Mouse (Mus musculus) liver, adult 2 months (tissue): Measurements from ENCODE around the gene Zdhhc3. TPM values are rescaled to one million over a fixed set of nuclear protein-coding genes. Genes with fewer than 3 reads are reported as not detected.

Experiments used
- DNase-seq: peaks from one replicate; pipeline ENCODE4 v3.0.0-alpha.2; 2011; ENCODE audit warnings: low read depth, low spot score; ENCODE audit errors: extremely low read depth
- H3K27ac ChIP-seq: fragments of 200-500 bp; replicated peaks from 2 replicates; pipeline ENCODE4 v1.5.1; 2012; ENCODE audit warnings: low read depth, mild to moderate bottlenecking, control low read depth, inconsistent platforms, low read length; ENCODE audit not compliant: insufficient read depth
- H3K27me3 ChIP-seq: fragments of 200-500 bp; 2 replicates; pipeline ENCODE4 v1.6.1; 2012; ENCODE audit warnings: mild to moderate bottlenecking, moderate library complexity, low read length, inconsistent platforms; ENCODE audit not compliant: control insufficient read depth, insufficient read depth
- H3K36me3 ChIP-seq: fragments of 200-500 bp; 2 replicates; pipeline ENCODE4 v1.6.1; 2012; ENCODE audit warnings: low read length, inconsistent platforms; ENCODE audit not compliant: control insufficient read depth, insufficient read depth
- H3K4me1 ChIP-seq: fragments of 200-500 bp; 2 replicates; pipeline ENCODE4 v1.6.1; 2011; ENCODE audit warnings: low read length; ENCODE audit not compliant: control insufficient read depth, insufficient read depth
- H3K4me3 ChIP-seq: fragments of 200-500 bp; 2 replicates; pipeline ENCODE4 v1.5.1; 2011; ENCODE audit warnings: low read depth, mild to moderate bottlenecking, control low read depth, low read length, moderate library complexity; ENCODE audit not compliant: insufficient read depth
- H3K79me2 ChIP-seq: fragments of 200-500 bp; 2 replicates; pipeline ENCODE4 v1.6.1; 2012; ENCODE audit warnings: inconsistent platforms, mild to moderate bottlenecking, low read length, moderate library complexity; ENCODE audit not compliant: control insufficient read depth, insufficient read depth
- H3K9ac ChIP-seq: fragments of 200-500 bp; 2 replicates; pipeline ENCODE4 v1.6.1; 2012; ENCODE audit warnings: low read depth, mild to moderate bottlenecking, control low read depth, inconsistent platforms, low read length
- CTCF ChIP-seq: fragments of 200-500 bp; IDR thresholded peaks from 2 replicates; pipeline ENCODE4 v1.5.1; 2011; ENCODE audit warnings: low read depth, low read length, control low read depth
- POLR2A ChIP-seq: fragments of 200-500 bp; IDR thresholded peaks from 2 replicates; pipeline ENCODE4 v1.6.1; 2011; ENCODE audit warnings: low read length, control low read depth; ENCODE audit not compliant: insufficient read depth; ENCODE audit errors: extremely low read depth
- WGBS: fragments of 180-500 bp; shearing (Covaris S2); methylation state at CpG from one replicate; pipeline ENCODE4 v1.1.7; 2018; 5-methylcytosine and 5-hydroxymethylcytosine counted together
- polyA plus RNA-seq: library from polyadenylated mRNA; depleted of rRNA; stranded (reverse); fragments of >200 nt; gene quantifications from 2 replicates; pipeline ENCODE4 v1.2.3, GENCODE M21; 2012
- total RNA-seq: library from RNA; depleted of rRNA; stranded (reverse); fragments of >200 nt; gene quantifications from 2 replicates; pipeline ENCODE4 v1.2.3, GENCODE M21; 2014

The Zdhhc3 gene
- total and polyA plus RNA-seq, 2 experiments: 12.6 to 45.1 TPM

GRCm38 (mm10) chr9:123139887-123140614, 27.0 kb upstream of the Zdhhc3 start:
- H3K27me3 ChIP-seq: no peaks in the 10 kb centered on the region
- H3K9ac ChIP-seq: no peak overlapping the region
- no peak for TF ChIP-seq POLR2A
- TF ChIP-seq CTCF: no peak
- no peaks in the 10 kb centered on the region for H3K4me1 ChIP-seq
- WGBS: 71% methylated on average over 4 of the region's 4 CpGs
- 0 out of 2 replicates have a peak overlapping the region, but pooled peaks have one; percentile 27 for H3K27ac ChIP-seq
- no peak overlapping the region for H3K4me3 ChIP-seq
- peaks cover 14% of the 10 kb centered on the region for H3K36me3 ChIP-seq
- no peaks in the 10 kb centered on the region for H3K79me2 ChIP-seq
- DNase-seq: no peak

DNA sequence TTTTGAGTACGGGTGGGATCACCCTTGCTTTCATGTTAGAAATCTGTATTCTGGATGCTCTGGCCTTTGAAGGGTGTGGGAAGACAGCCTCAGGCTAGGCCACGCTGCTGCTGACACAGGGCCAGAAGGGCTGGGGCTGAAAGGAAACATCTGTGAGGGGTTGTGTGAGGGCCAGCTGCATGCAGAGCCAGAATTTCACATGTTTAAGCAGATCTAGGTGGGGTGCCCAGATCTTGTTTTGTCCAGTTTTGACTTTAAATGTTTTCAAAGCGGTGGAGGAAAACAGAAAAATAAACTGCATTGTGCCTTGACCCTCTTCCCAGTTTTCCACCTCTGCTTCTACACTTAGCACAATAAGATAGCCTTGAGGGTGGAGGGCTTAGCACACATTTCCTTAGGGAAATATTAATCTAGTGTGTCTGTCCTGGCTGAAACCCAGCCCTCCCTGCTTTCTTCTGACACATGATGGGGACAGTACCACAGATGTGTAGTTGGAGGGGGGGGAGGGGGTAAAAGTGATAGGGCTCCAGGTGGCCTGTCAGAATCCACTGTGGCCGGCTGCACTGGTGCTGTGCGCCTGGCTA, 26.0 kb upstream of the Zdhhc3 start:
- DNase-seq: no peak
- Histone ChIP-seq H3K4me1 (no peaks in the 10 kb centered on the region), H3K79me2 (no peaks in the 10 kb centered on the region), H3K9ac (no peak overlapping the region), H3K27me3 (no peaks in the 10 kb centered on the region), H3K4me3 (no peak overlapping the region), H3K27ac (peak overlapping the region; percentile 51), H3K36me3 (peaks cover 20% of the 10 kb centered on the region)
- TF ChIP-seq CTCF (no peak), POLR2A (no peak)
- WGBS: 74% methylated on average over 5 of the region's 5 CpGs

GRCm38 (mm10) chr9:123136953-123137682, 24.1 kb upstream of the Zdhhc3 start:
- H3K9ac ChIP-seq: no peak overlapping the region
- no peaks in the 10 kb centered on the region for H3K4me1 ChIP-seq
- no peak overlapping the region for H3K27ac ChIP-seq
- H3K27me3 ChIP-seq: no peaks in the 10 kb centered on the region
- no peak overlapping the region for H3K4me3 ChIP-seq
- no peaks in the 10 kb centered on the region for H3K79me2 ChIP-seq
- DNase-seq: no peak
- WGBS: 93% methylated on average over 7 of the region's 7 CpGs
- TF ChIP-seq POLR2A (no peak), CTCF (no peak)
- H3K36me3 ChIP-seq: peaks cover 36% of the 10 kb centered on the region

DNA sequence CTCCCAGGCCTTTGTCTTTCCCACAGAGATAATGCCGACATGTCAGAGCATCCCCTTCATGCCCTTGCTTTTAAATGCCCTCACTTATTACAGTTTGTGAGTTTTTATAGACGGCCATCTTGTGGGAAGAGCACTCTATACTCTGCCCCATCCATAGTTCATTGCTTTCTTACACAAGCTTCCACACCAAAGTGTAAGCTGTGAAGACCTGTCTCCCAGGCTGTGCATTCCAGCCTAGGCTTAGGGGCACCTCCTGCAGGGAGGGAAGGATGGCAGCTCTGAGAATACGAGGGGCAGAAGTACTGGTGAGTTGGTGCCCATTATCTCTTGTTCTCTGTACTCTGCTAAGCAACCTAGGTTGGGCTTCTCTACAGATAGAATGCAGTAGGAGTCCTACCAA, 20.0 kb upstream of the Zdhhc3 start:
- Histone ChIP-seq H3K27me3 (no peaks in the 10 kb centered on the region), H3K36me3 (peaks cover 67% of the 10 kb centered on the region), H3K9ac (no peak overlapping the region), H3K4me3 (no peak overlapping the region), H3K79me2 (no peaks in the 10 kb centered on the region), H3K27ac (no peak overlapping the region), H3K4me1 (no peaks in the 10 kb centered on the region)
- WGBS: 99% methylated on average over 3 of the region's 3 CpGs
- TF ChIP-seq CTCF (no peak), POLR2A (no peak)
- DNase-seq: no peak

DNA sequence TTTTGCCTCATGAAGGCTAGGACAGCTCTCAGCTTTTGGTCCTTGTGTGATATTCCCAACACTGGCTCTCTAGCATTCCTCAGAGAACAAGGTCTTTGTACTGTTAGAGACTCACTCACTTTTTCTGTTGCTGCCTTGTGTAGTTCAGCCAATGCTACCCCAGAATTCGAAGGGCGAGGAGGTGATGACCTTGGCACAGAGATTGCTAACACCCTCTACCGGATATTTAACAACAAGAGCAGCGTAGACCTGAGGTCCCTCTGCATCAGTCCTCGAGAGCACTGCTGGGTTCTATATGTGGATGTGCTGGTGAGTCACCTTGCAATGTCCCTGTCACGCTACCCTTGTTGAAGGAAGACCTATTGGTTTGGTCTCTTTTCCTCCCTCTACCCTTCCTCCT, 14.7 kb upstream of the Zdhhc3 start:
- Histone ChIP-seq H3K79me2 (no peaks in the 10 kb centered on the region), H3K4me1 (peaks cover 5% of the 10 kb centered on the region), H3K36me3 (peaks cover 45% of the 10 kb centered on the region), H3K9ac (no peak overlapping the region), H3K4me3 (no peak overlapping the region), H3K27me3 (no peaks in the 10 kb centered on the region), H3K27ac (no peak overlapping the region)
- no peak for DNase-seq
- TF ChIP-seq POLR2A (no peak), CTCF (no peak)
- 93% methylated on average over 6 of the region's 6 CpGs for WGBS
